Mouse (Mus musculus): Measurements from ENCODE around the gene Calml4. TPM values are rescaled to one million over a fixed set of nuclear protein-coding genes. Genes with fewer than 3 reads are reported as not detected.
"Not testable (repeated sequence)": the region's sequence is repeated elsewhere in the genome, so short reads cannot be mapped to it uniquely, and the experiment has no call there.

The Calml4 gene
- polyA plus RNA-seq, 1 experiment: 12.6 TPM

GRCm38 (mm10) chr9:62858266-62859019, 563 bp downstream of the Calml4 start:
- TF ChIP-seq CTCF (IDR thresholded peaks at IDR 0.05; ENCODE audit: control insufficient read depth, insufficient read depth, low read length): no peak
- no peak for TF ChIP-seq POLR2A (IDR thresholded peaks at IDR 0.05; ENCODE audit: borderline replicate concordance, control insufficient read depth, low read depth, low read length)
- WGBS: 61% methylated on average over 8 of the region's 8 CpGs
- Histone ChIP-seq H3K27ac (ENCODE audit: control insufficient read depth, insufficient read depth, low read depth, low read length, poor library complexity) (no peak overlapping the region), H3K4me1 (ENCODE audit: control insufficient read depth, insufficient read depth, low read length) (no peaks in the 10 kb centered on the region), H3K4me3 (replicated peaks; ENCODE audit: control insufficient read depth, low read depth, low read length) (no peak overlapping the region)

DNA sequence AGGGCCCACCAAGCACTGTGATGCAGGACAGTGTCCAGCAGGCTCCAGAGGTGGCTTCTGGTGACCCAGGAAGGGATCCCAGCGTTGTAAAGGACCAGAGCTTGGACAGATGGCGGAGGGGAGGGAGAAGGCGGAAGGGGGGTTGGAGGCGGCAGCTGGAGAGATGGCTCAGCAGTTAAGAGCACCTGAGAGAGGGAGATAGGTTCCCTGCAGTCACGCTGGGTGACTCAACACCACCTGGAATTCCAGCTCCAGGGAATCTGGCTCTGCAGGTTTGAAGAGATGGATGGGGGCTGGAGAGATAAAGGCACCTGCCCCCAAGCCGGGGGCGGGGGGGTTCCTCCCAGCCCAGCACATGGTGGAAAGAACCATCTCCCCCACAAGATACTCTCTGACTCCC, 2.2 kb downstream of the Calml4 start:
- H3K4me1 ChIP-seq (ENCODE audit: control insufficient read depth, insufficient read depth, low read length); H3K4me3 ChIP-seq (replicated peaks; ENCODE audit: control insufficient read depth, low read depth, low read length); H3K27ac ChIP-seq (ENCODE audit: control insufficient read depth, insufficient read depth, low read depth, low read length, poor library complexity): not testable (repeated sequence)
- WGBS: 74% methylated on average over 7 of the region's 7 CpGs

DNA sequence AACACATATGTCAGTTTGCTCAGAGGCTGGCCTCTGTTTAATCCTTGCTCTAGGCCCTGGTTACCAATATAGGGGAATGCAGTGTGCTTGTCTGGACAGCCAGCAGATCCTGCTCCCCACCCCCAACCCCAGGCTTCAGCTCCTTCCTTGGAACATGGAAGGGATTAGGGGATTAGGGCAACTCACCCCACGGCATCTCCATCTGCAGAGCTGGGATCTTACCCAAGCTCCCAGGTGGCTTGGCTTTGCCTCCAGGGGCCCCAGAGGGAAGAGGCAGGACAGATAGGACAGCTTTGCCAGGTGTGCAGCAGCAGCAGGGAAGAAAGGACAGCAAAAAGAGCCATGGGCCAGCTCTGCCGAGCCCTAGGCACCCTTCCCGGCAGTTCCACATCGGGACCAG, 3.0 kb downstream of the Calml4 start:
- WGBS: 83% methylated on average over 4 of the region's 4 CpGs

GRCm38 (mm10) chr9:62869236-62869635, 11.4 kb downstream of the Calml4 start:
- not testable (repeated sequence) for H3K4me3 ChIP-seq (replicated peaks; ENCODE audit: control insufficient read depth, low read depth, low read length); H3K4me1 ChIP-seq (ENCODE audit: control insufficient read depth, insufficient read depth, low read length); H3K27ac ChIP-seq (ENCODE audit: control insufficient read depth, insufficient read depth, low read depth, low read length, poor library complexity)
- WGBS: 74% methylated on average over 4 of the region's 4 CpGs

More for the DNA sequence above, 3.0 kb downstream of the Calml4 start:
- H3K4me1 ChIP-seq (ENCODE audit: control insufficient read depth, insufficient read depth, low read length): no peaks in the 10 kb centered on the region
- no peak overlapping the region for H3K4me3 ChIP-seq (replicated peaks; ENCODE audit: control insufficient read depth, low read depth, low read length)
- TF ChIP-seq POLR2A (IDR thresholded peaks at IDR 0.05; ENCODE audit: borderline replicate concordance, control insufficient read depth, low read depth, low read length) (no peak), CTCF (IDR thresholded peaks at IDR 0.05; ENCODE audit: control insufficient read depth, insufficient read depth, low read length) (no peak)
- no peak overlapping the region for H3K27ac ChIP-seq (ENCODE audit: control insufficient read depth, insufficient read depth, low read depth, low read length, poor library complexity)

- no peaks in the 10 kb centered on the region; the same call in 1 of the 2 replicates for H3K4me1 ChIP-seq (ENCODE audit: control insufficient read depth, insufficient read depth, low read length)
- H3K27ac ChIP-seq (ENCODE audit: control insufficient read depth, insufficient read depth, low read depth, low read length, poor library complexity): no peak overlapping the region
- no peak overlapping the region for H3K4me3 ChIP-seq (replicated peaks; ENCODE audit: control insufficient read depth, low read depth, low read length)
- TF ChIP-seq POLR2A (IDR thresholded peaks at IDR 0.05; ENCODE audit: borderline replicate concordance, control insufficient read depth, low read depth, low read length) (no peak), CTCF (IDR thresholded peaks at IDR 0.05; ENCODE audit: control insufficient read depth, insufficient read depth, low read length) (no peak)
Observed at GRCm38 (mm10) chr9:62870728-62871127, 12.8 kb downstream of the Calml4 start.

GRCm38 (mm10) chr9:62876966-62877616, 19.2 kb downstream of the Calml4 start:
- H3K27ac ChIP-seq (ENCODE audit: control insufficient read depth, insufficient read depth, low read depth, low read length, poor library complexity): no peak overlapping the region

DNA sequence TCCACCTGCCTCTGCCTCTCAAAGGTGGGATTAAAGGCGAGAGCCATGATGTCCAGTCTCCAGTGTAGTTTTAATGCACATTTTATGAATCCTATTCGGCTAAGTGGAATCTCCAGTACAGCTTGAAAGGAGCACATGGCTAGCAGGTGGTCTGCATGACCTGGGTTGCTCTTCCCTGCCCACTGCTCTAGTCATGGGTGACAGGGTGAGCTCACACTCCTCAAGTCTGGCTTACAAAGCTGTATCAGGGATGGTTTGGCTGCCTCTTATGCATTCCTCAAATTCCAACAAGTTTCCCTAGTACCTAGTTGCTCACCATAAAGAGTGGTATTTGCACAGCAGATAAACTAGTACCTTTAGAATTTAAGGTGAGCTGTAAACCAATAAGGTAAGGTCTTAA, 19.9 kb downstream of the Calml4 start:
- WGBS: 86% methylated on average over 2 of the region's 2 CpGs
- H3K4me3 ChIP-seq (replicated peaks; ENCODE audit: control insufficient read depth, low read depth, low read length): no peak overlapping the region
- peaks cover 1% of the 10 kb centered on the region for H3K4me1 ChIP-seq (ENCODE audit: control insufficient read depth, insufficient read depth, low read length)
- TF ChIP-seq POLR2A (IDR thresholded peaks at IDR 0.05; ENCODE audit: borderline replicate concordance, control insufficient read depth, low read depth, low read length) (no peak), CTCF (IDR thresholded peaks at IDR 0.05; ENCODE audit: control insufficient read depth, insufficient read depth, low read length) (no peak)
- no peak overlapping the region for H3K27ac ChIP-seq (ENCODE audit: control insufficient read depth, insufficient read depth, low read depth, low read length, poor library complexity)

More at GRCm38 (mm10) chr9:62876966-62877616, 19.2 kb downstream of the Calml4 start:
- WGBS: 69% methylated on average over 7 of the region's 7 CpGs
- no peak overlapping the region for H3K4me3 ChIP-seq (replicated peaks; ENCODE audit: control insufficient read depth, low read depth, low read length)
- peaks cover 1% of the 10 kb centered on the region for H3K4me1 ChIP-seq (ENCODE audit: control insufficient read depth, insufficient read depth, low read length)
- TF ChIP-seq CTCF (IDR thresholded peaks at IDR 0.05; ENCODE audit: control insufficient read depth, insufficient read depth, low read length): no peak
- TF ChIP-seq POLR2A (IDR thresholded peaks at IDR 0.05; ENCODE audit: borderline replicate concordance, control insufficient read depth, low read depth, low read length): no peak

DNA sequence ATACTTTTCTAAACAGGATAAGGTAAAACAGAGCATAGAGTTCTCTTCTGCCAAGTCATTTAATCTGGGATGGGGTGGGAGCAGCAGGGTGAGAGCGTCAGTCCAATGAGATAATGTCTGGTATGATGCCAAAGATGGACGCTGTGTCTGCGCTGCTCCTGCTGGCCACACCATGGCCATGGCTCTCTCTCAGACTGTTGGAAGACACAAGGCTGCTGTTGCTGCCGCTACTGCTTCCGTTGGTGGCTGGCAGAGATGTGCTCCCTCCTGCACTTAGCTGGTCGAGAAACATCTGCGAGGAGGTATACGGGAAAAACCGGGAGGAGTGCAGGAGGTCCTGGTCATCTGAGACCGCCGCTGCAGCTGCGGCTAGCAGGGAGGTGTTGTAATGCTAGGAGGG, 24.0 kb downstream of the Calml4 start:
- WGBS: 89% methylated on average over 12 of the region's 12 CpGs
- H3K27ac ChIP-seq (ENCODE audit: control insufficient read depth, insufficient read depth, low read depth, low read length, poor library complexity): no peak overlapping the region
- H3K4me1 ChIP-seq (ENCODE audit: control insufficient read depth, insufficient read depth, low read length): no peaks in the 10 kb centered on the region
- H3K4me3 ChIP-seq (replicated peaks; ENCODE audit: control insufficient read depth, low read depth, low read length): no peak overlapping the region
- TF ChIP-seq CTCF (IDR thresholded peaks at IDR 0.05; ENCODE audit: control insufficient read depth, insufficient read depth, low read length): no peak
- no peak for TF ChIP-seq POLR2A (IDR thresholded peaks at IDR 0.05; ENCODE audit: borderline replicate concordance, control insufficient read depth, low read depth, low read length)

- Histone ChIP-seq H3K4me3 (replicated peaks; ENCODE audit: control insufficient read depth, low read depth, low read length) (no peak overlapping the region), H3K27ac (ENCODE audit: control insufficient read depth, insufficient read depth, low read depth, low read length, poor library complexity) (no peak overlapping the region), H3K4me1 (ENCODE audit: control insufficient read depth, insufficient read depth, low read length) (no peaks in the 10 kb centered on the region)
- TF ChIP-seq CTCF (IDR thresholded peaks at IDR 0.05; ENCODE audit: control insufficient read depth, insufficient read depth, low read length): no peak
- TF ChIP-seq POLR2A (IDR thresholded peaks at IDR 0.05; ENCODE audit: borderline replicate concordance, control insufficient read depth, low read depth, low read length): no peak
- WGBS: 43% methylated on average over 1 of the region's 1 CpGs
Observed at GRCm38 (mm10) chr9:62894486-62894885, 36.6 kb downstream of the Calml4 start.

Measured in bone marrow, adult 2 months (tissue).